Comparison of ENCODE assay signal across 8 mouse cellular contexts in the genomic region with DNA sequence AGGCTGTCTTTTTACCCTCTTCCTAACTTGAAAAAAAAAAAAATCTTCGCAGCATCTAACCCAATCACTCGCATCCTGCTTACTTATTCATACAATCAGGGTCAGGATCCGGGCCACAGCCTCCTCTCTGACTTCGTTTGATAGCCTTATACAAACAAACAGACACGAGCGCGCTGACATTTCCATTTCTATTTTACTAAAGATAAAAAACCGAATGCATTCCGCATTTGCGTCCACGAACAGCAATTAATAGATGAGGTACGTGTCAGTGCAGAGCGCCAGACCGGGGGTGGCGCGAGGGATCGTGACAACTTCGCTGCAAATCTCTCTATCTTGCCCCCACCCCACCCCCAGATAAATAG. TPM values are rescaled to one million over a fixed set of nuclear protein-coding genes. Genes with fewer than 3 reads are reported as not detected.
A peak's percentile ranks its signal among the peaks of the same experiment; 100 is the strongest.
DNase-seq lines count a peak whose midpoint lies in the region; ATAC-seq and TF ChIP-seq lines count a peak whose summit lies in the region.

A gene (minus strand): TSS at position 248 of the 362 bp plus-strand sequence.

- peak within 1 kb of the TSS; percentile 65 for H3K4me3 ChIP-seq in forebrain, embryonic 13.5 days
- peak within 1 kb of the TSS; percentile 55 for H3K4me3 ChIP-seq in intestine, postnatal 0 days (ENCODE audit: low read depth, low read length)
- peak within 1 kb of the TSS; percentile 49 for H3K4me3 ChIP-seq in liver, embryonic 16.5 days (ENCODE audit: low read depth, low read length)

- WGBS in forebrain, embryonic 13.5 days, result under 1% methylated on average over 18 of the region's 18 CpGs
- WGBS in intestine, postnatal 0 days, result 0% methylated on average over 18 of the region's 18 CpGs
- WGBS in liver, embryonic 16.5 days (ENCODE audit: insufficient replicate concordance), result under 1% methylated on average over 18 of the region's 18 CpGs

- TF ChIP-seq CTCF in intestine, postnatal 0 days (IDR thresholded peaks at IDR 0.05; ENCODE audit: low read depth), result no peak

- DNase-seq in embryo, embryonic 10 days (ENCODE audit: low spot score), result peak; percentile 47
- DNase-seq in embryo, embryonic 9.5 days (ENCODE audit: extremely low spot score), result no peak
- peak; percentile 26 for DNase-seq in NIH3T3 (ENCODE audit: low read depth)
- DNase-seq in right cerebral cortex, postnatal 14 days, result peak; percentile 9
- no peak for DNase-seq in urinary bladder, postnatal 25 days (ENCODE audit: low spot score)

- no peak within 1 kb of the TSS for H3K27ac ChIP-seq in forebrain, embryonic 13.5 days
- H3K27ac ChIP-seq in intestine, postnatal 0 days (ENCODE audit: low read depth, low read length), result no peak within 1 kb of the TSS
- no peak within 1 kb of the TSS for H3K27ac ChIP-seq in liver, embryonic 16.5 days (ENCODE audit: low read length)

- H3K9ac ChIP-seq in forebrain, embryonic 13.5 days, result peak within 1 kb of the TSS; percentile 76
- peak within 1 kb of the TSS; percentile 8; the same call in 1 of the 2 replicates for H3K9ac ChIP-seq in intestine, postnatal 0 days (ENCODE audit: low read depth, low read length)
- H3K9ac ChIP-seq in liver, embryonic 16.5 days (ENCODE audit: low read depth, low read length), result no peak within 1 kb of the TSS

- H3K9me3 ChIP-seq in forebrain, embryonic 13.5 days (replicated peaks), result no peaks in the 10 kb centered on the region
- H3K9me3 ChIP-seq in intestine, postnatal 0 days (ENCODE audit: control insufficient read depth), result no peaks in the 10 kb centered on the region
- H3K9me3 ChIP-seq in liver, embryonic 16.5 days (replicated peaks; ENCODE audit: control insufficient read depth, low read length), result no peaks in the 10 kb centered on the region

- peaks cover 23% of the 10 kb centered on the region for H3K27me3 ChIP-seq in forebrain, embryonic 13.5 days
- H3K27me3 ChIP-seq in intestine, postnatal 0 days (replicated peaks; ENCODE audit: control insufficient read depth, insufficient read depth, low read length), result peaks cover 24% of the 10 kb centered on the region; the same call in 1 of the 2 replicates
- peaks cover 37% of the 10 kb centered on the region for H3K27me3 ChIP-seq in liver, embryonic 16.5 days (ENCODE audit: control insufficient read depth, insufficient read depth, low read depth, low read length)

- peak within 1 kb of the TSS; percentile 95 for H3K4me2 ChIP-seq in forebrain, embryonic 13.5 days
- H3K4me2 ChIP-seq in intestine, postnatal 0 days (replicated peaks; ENCODE audit: low read depth), result peak within 1 kb of the TSS; percentile 99
- peak within 1 kb of the TSS; percentile 64 for H3K4me2 ChIP-seq in liver, embryonic 16.5 days (ENCODE audit: low read depth, low read length)

- peaks cover 19% of the 10 kb centered on the region for H3K4me1 ChIP-seq in forebrain, embryonic 13.5 days
- no peaks in the 10 kb centered on the region for H3K4me1 ChIP-seq in intestine, postnatal 0 days (replicated peaks; ENCODE audit: control insufficient read depth, insufficient read depth, low read length)
- H3K4me1 ChIP-seq in liver, embryonic 16.5 days (ENCODE audit: control insufficient read depth, low read depth, low read length), result no peaks in the 10 kb centered on the region

- ATAC-seq in forebrain, embryonic 13.5 days, result peak; percentile 44; the same call in 1 of the 2 replicates
- ATAC-seq in intestine, postnatal 0 days, result no peak
- ATAC-seq in liver, embryonic 16.5 days (ENCODE audit: low read depth), result no peak

- no peaks in the 10 kb centered on the region for H3K36me3 ChIP-seq in forebrain, embryonic 13.5 days (ENCODE audit: poor library complexity, severe bottlenecking)
- no peaks in the 10 kb centered on the region for H3K36me3 ChIP-seq in intestine, postnatal 0 days (ENCODE audit: control insufficient read depth, insufficient read depth)
- no peaks in the 10 kb centered on the region for H3K36me3 ChIP-seq in liver, embryonic 16.5 days (ENCODE audit: control insufficient read depth, insufficient read depth)

RNA-seq across cellular contexts. Expression of the gene that starts here (rescaled TPM):
- 1.2 and 1.6 TPM in 2 replicates for polyA plus RNA-seq in forebrain, embryonic 13.5 days (2015; fragmentation: Nextera tagmentation; extraction: Ambion mirVana)
- polyA plus RNA-seq in intestine, postnatal 0 days (2015; fragmentation: Nextera tagmentation; extraction: Ambion mirVana), result 0.93 and 0.98 TPM in 2 replicates
- polyA plus RNA-seq in liver, embryonic 16.5 days (2015; fragmentation: Nextera tagmentation; extraction: Ambion mirVana), result 0.05 TPM in 1 of 2 replicates, not detected in the other

Comparison
In these comparisons a context has a peak if more than half of its experiments do, and no peak if none do; other contexts are left out.
1. DNase-seq: peak in embryo, embryonic 10 days (single experiment), NIH3T3 (single experiment) and right cerebral cortex, postnatal 14 days (single experiment); none in embryo, embryonic 9.5 days (single experiment) and urinary bladder, postnatal 25 days (single experiment).
2. Peak in every context shown above with its lines, with median percentiles within 50 percentile points of each other: H3K4me2 ChIP-seq and H3K4me3 ChIP-seq.